Mouse (Mus musculus) neural tube, embryonic 13.5 days (tissue): ENCODE measurements around the gene Nfkbid. TPM values are rescaled to one million over a fixed set of nuclear protein-coding genes. Genes with fewer than 3 reads are reported as not detected.

Source experiments
- ATAC-seq: fragments of 200-750 bp; cut with Nextera tagmentation; 2 replicates; pipeline ENCODE4 v1.8.0; 2017; ENCODE audit warnings: low read depth, mild to moderate bottlenecking, moderate TSS enrichment, moderate library complexity
- H3K27ac ChIP-seq: fragments of 300-500 bp; sonication (generic); replicated peaks from 2 replicates; pipeline ENCODE4 v1.5.1; 2015; ENCODE audit warnings: moderate library complexity, mild to moderate bottlenecking, inconsistent platforms
- H3K27me3 ChIP-seq: fragments of 300-500 bp; sonication (generic); 2 replicates; pipeline ENCODE4 v1.6.1; 2015; ENCODE audit warnings: mild to moderate bottlenecking, inconsistent platforms
- H3K36me3 ChIP-seq: fragments of 300-500 bp; sonication (generic); 2 replicates; pipeline ENCODE4 v1.6.1; 2015; ENCODE audit warnings: mild to moderate bottlenecking, inconsistent platforms
- H3K4me1 ChIP-seq: fragments of 300-500 bp; sonication (generic); replicated peaks from 2 replicates; pipeline ENCODE4 v1.6.1; 2015; ENCODE audit warnings: inconsistent platforms
- H3K4me2 ChIP-seq: fragments of 300-500 bp; sonication (generic); 2 replicates; pipeline ENCODE4 v1.6.1; 2015; ENCODE audit warnings: inconsistent platforms, mild to moderate bottlenecking, moderate library complexity
- H3K4me3 ChIP-seq: fragments of 300-500 bp; sonication (generic); 2 replicates; pipeline ENCODE4 v1.5.1; 2015; ENCODE audit warnings: mild to moderate bottlenecking, inconsistent platforms
- H3K9ac ChIP-seq: fragments of 300-500 bp; sonication (generic); 2 replicates; pipeline ENCODE4 v1.6.1; 2015; ENCODE audit warnings: moderate library complexity, mild to moderate bottlenecking, inconsistent platforms
- H3K9me3 ChIP-seq: fragments of 300-500 bp; sonication (generic); 2 replicates; pipeline ENCODE4 v1.6.1; 2016; ENCODE audit warnings: inconsistent platforms
- WGBS: fragments of 180-500 bp; shearing (Covaris S2); methylation state at CpG from one replicate; pipeline ENCODE4 v1.1.7; 2015; 5-methylcytosine and 5-hydroxymethylcytosine counted together
- polyA plus RNA-seq: library from polyadenylated mRNA; unstranded; fragments of >200 nt; fragmentation: Nextera tagmentation; extraction: Ambion mirVana; gene quantifications from 2 replicates; pipeline ENCODE4 v1.2.1, GENCODE M21; 2015

Nfkbid gene
- 1.9 and 2.8 TPM in 2 replicates for polyA plus RNA-seq

GRCm38 (mm10) chr7:30421175-30421889 is at the start of gene Nfkbid:
Gene Nfkbid (plus strand): TSS chr7:30421732.
- Histone ChIP-seq H3K36me3 (peaks cover 11% of the 10 kb centered on the region), H3K4me1 (peaks cover 26% of the 10 kb centered on the region), H3K27me3 (peaks cover 12% of the 10 kb centered on the region; the same call in 1 of the 2 replicates), H3K9me3 (no peaks in the 10 kb centered on the region), H3K4me3 (peak within 1 kb of the TSS; percentile 61), H3K27ac (peak within 1 kb of the TSS; percentile 46), H3K4me2 (peak within 1 kb of the TSS; percentile 96), H3K9ac (peak within 1 kb of the TSS; percentile 76)
- peak; percentile 25; the same call in 1 of the 2 replicates for ATAC-seq
- WGBS = 9% methylated on average over 31 of the region's 31 CpGs

- under 1% methylated on average over 21 of the region's 21 CpGs for WGBS
- H3K4me2 ChIP-seq = peak overlapping the region; percentile 58
- H3K36me3 ChIP-seq = no peaks in the 10 kb centered on the region
- peak overlapping the region; percentile 88 for H3K27ac ChIP-seq
- H3K4me3 ChIP-seq = peak overlapping the region; percentile 42
- peak overlapping the region; percentile 75 for H3K9ac ChIP-seq
- no peaks in the 10 kb centered on the region for H3K27me3 ChIP-seq
- no peaks in the 10 kb centered on the region for H3K9me3 ChIP-seq
- H3K4me1 ChIP-seq = peaks cover 4% of the 10 kb centered on the region; the same call in 1 of the 2 replicates
- ATAC-seq = peak; percentile 99
Measured at GRCm38 (mm10) chr7:30373501-30373962, 48.0 kb upstream of the Nfkbid start.

- Histone ChIP-seq H3K4me2 (no peak overlapping the region), H3K4me3 (no peak overlapping the region), H3K9ac (no peak overlapping the region), H3K9me3 (no peaks in the 10 kb centered on the region), H3K27ac (no peak overlapping the region), H3K36me3 (no peaks in the 10 kb centered on the region), H3K4me1 (no peaks in the 10 kb centered on the region), H3K27me3 (no peaks in the 10 kb centered on the region)
- WGBS = 66% methylated on average over 5 of the region's 5 CpGs
- no peak for ATAC-seq
Measured at GRCm38 (mm10) chr7:30380061-30380460, 41.5 kb upstream of the Nfkbid start.

GRCm38 (mm10) chr7:30384106-30384505 is 37.4 kb upstream of the Nfkbid start:
- no peak for ATAC-seq
- H3K9me3 ChIP-seq = no peaks in the 10 kb centered on the region
- WGBS = 87% methylated on average over 9 of the region's 9 CpGs

GRCm38 (mm10) chr7:30392746-30393520 is 28.6 kb upstream of the Nfkbid start:
- Histone ChIP-seq H3K4me1 (no peaks in the 10 kb centered on the region), H3K4me3 (no peak overlapping the region), H3K9ac (no peak overlapping the region), H3K27ac (no peak overlapping the region), H3K27me3 (no peaks in the 10 kb centered on the region), H3K4me2 (no peak overlapping the region), H3K36me3 (no peaks in the 10 kb centered on the region), H3K9me3 (no peaks in the 10 kb centered on the region)
- ATAC-seq = no peak
- 71% methylated on average over 4 of the region's 4 CpGs for WGBS

More at GRCm38 (mm10) chr7:30384106-30384505, 37.4 kb upstream of the Nfkbid start:
- Histone ChIP-seq H3K4me3 (no peak overlapping the region), H3K27ac (no peak overlapping the region), H3K27me3 (no peaks in the 10 kb centered on the region), H3K36me3 (no peaks in the 10 kb centered on the region), H3K4me2 (no peak overlapping the region), H3K4me1 (no peaks in the 10 kb centered on the region), H3K9ac (no peak overlapping the region)

GRCm38 (mm10) chr7:30393631-30394030 is 27.9 kb upstream of the Nfkbid start:
- ATAC-seq = no peak
- Histone ChIP-seq H3K36me3 (no peaks in the 10 kb centered on the region), H3K27me3 (no peaks in the 10 kb centered on the region), H3K9ac (no peak overlapping the region), H3K9me3 (no peaks in the 10 kb centered on the region), H3K4me2 (no peak overlapping the region), H3K4me3 (no peak overlapping the region), H3K4me1 (no peaks in the 10 kb centered on the region), H3K27ac (0 out of 2 replicates have a peak overlapping the region, but pooled peaks have one; percentile 42)
- 88% methylated on average over 4 of the region's 4 CpGs for WGBS

GRCm38 (mm10) chr7:30394379-30394778 is 27.2 kb upstream of the Nfkbid start:
- H3K4me1 ChIP-seq = no peaks in the 10 kb centered on the region
- H3K36me3 ChIP-seq = no peaks in the 10 kb centered on the region
- no peak for ATAC-seq
- peak overlapping the region; percentile 49; the same call in 1 of the 2 replicates for H3K27ac ChIP-seq
- whole genome bisulfite sequencing = 67% methylated on average over 11 of the region's 11 CpGs
- H3K27me3 ChIP-seq = no peaks in the 10 kb centered on the region
- H3K9me3 ChIP-seq = no peaks in the 10 kb centered on the region
- H3K4me3 ChIP-seq = no peak overlapping the region
- no peak overlapping the region for H3K4me2 ChIP-seq
- no peak overlapping the region for H3K9ac ChIP-seq

GRCm38 (mm10) chr7:30394871-30395270 is 26.7 kb upstream of the Nfkbid start:
- WGBS = 46% methylated on average over 2 of the region's 2 CpGs
- Histone ChIP-seq H3K4me1 (peaks cover 4% of the 10 kb centered on the region), H3K4me3 (no peak overlapping the region), H3K36me3 (no peaks in the 10 kb centered on the region), H3K27ac (peak overlapping the region; percentile 49; the same call in 1 of the 2 replicates), H3K4me2 (no peak overlapping the region), H3K9ac (no peak overlapping the region), H3K27me3 (no peaks in the 10 kb centered on the region), H3K9me3 (no peaks in the 10 kb centered on the region)
- no peak for ATAC-seq

GRCm38 (mm10) chr7:30399671-30400070 is 21.9 kb upstream of the Nfkbid start:
- no peaks in the 10 kb centered on the region for H3K36me3 ChIP-seq
- H3K27ac ChIP-seq = peak overlapping the region; percentile 29; the same call in 1 of the 2 replicates
- H3K4me1 ChIP-seq = peaks cover 5% of the 10 kb centered on the region
- H3K9ac ChIP-seq = no peak overlapping the region
- no peaks in the 10 kb centered on the region for H3K9me3 ChIP-seq
- H3K27me3 ChIP-seq = no peaks in the 10 kb centered on the region
- H3K4me3 ChIP-seq = no peak overlapping the region
- no peak for ATAC-seq
- 48% methylated on average over 7 of the region's 7 CpGs for WGBS
- no peak overlapping the region for H3K4me2 ChIP-seq

GRCm38 (mm10) chr7:30402343-30402742 is 19.2 kb upstream of the Nfkbid start:
- 74% methylated on average over 4 of the region's 4 CpGs for WGBS
- Histone ChIP-seq H3K4me2 (no peak overlapping the region), H3K27me3 (no peaks in the 10 kb centered on the region), H3K36me3 (no peaks in the 10 kb centered on the region), H3K9me3 (no peaks in the 10 kb centered on the region), H3K4me3 (no peak overlapping the region), H3K4me1 (peaks cover 5% of the 10 kb centered on the region), H3K27ac (no peak overlapping the region), H3K9ac (no peak overlapping the region)
- no peak for ATAC-seq

- Histone ChIP-seq H3K36me3 (no peaks in the 10 kb centered on the region), H3K27ac (no peak overlapping the region), H3K4me3 (no peak overlapping the region), H3K9me3 (no peaks in the 10 kb centered on the region), H3K4me2 (no peak overlapping the region), H3K9ac (no peak overlapping the region), H3K27me3 (0 out of 2 replicates have a peak, but pooled peaks cover 3% of the 10 kb centered on the region), H3K4me1 (no peaks in the 10 kb centered on the region)
- 82% methylated on average over 3 of the region's 3 CpGs for WGBS
- ATAC-seq = no peak
Measured at GRCm38 (mm10) chr7:30408639-30409038, 12.9 kb upstream of the Nfkbid start.

GRCm38 (mm10) chr7:30409789-30410188 is 11.7 kb upstream of the Nfkbid start:
- no peak for ATAC-seq
- Histone ChIP-seq H3K36me3 (no peaks in the 10 kb centered on the region), H3K4me1 (no peaks in the 10 kb centered on the region), H3K4me3 (no peak overlapping the region), H3K9me3 (no peaks in the 10 kb centered on the region), H3K27ac (no peak overlapping the region), H3K9ac (no peak overlapping the region), H3K27me3 (0 out of 2 replicates have a peak, but pooled peaks cover 3% of the 10 kb centered on the region), H3K4me2 (no peak overlapping the region)
- WGBS = 62% methylated on average over 2 of the region's 2 CpGs
